Mouse (Mus musculus) adrenal gland, postnatal 4 days (tissue): ENCODE measurements around the gene Sprn. TPM values are rescaled to one million over a fixed set of nuclear protein-coding genes. Genes with fewer than 3 reads are reported as not detected.
"Not testable (repeated sequence)": the region's sequence is repeated elsewhere in the genome, so short reads cannot be mapped to it uniquely, and the experiment has no call there.

Source experiments
- DNase-seq, 2 experiments: peaks; one replicate each; pipeline ENCODE4 v3.0.0; 2021 to 2022; ENCODE audit warnings: low spot score in 2 of 2, mixed read lengths in 2 of 2
- total RNA-seq, 2 experiments: library from RNA; stranded (reverse); gene quantifications; 2 replicates each; pipeline ENCODE4 v1.2.3; 2021

The Sprn gene
- total RNA-seq, 2 experiments from 2014 or later, result 1.7 to 2.6 TPM

GRCm38 (mm10) chr7:140153383-140153782 lies 1.3 kb downstream of the Sprn start:
- DNase-seq, result peak in 1 of 2 experiments; percentile 14

GRCm38 (mm10) chr7:140144550-140144949 lies 10.1 kb downstream of the Sprn start:
- no peak for DNase-seq

GRCm38 (mm10) chr7:140141350-140141749 lies 13.3 kb downstream of the Sprn start:
- DNase-seq, result peak in 1 of 2 experiments; percentile 27

- DNase-seq, result no peak
Observed at GRCm38 (mm10) chr7:140138021-140138310, 16.7 kb downstream of the Sprn start.

GRCm38 (mm10) chr7:140137135-140138020 lies 17.3 kb downstream of the Sprn start, which contains the start of gene Mtg1:
TSS of gene Mtg1 (plus strand) at chr7:140137564.
- DNase-seq, result peak; percentile 94 to 97

GRCm38 (mm10) chr7:140135106-140135770 lies 19.4 kb downstream of the Sprn start:
- no peak for DNase-seq

- DNase-seq, result not testable (repeated sequence)
Observed at GRCm38 (mm10) chr7:140134033-140134432, 20.6 kb downstream of the Sprn start.

- DNase-seq, result not testable (repeated sequence)
Observed at GRCm38 (mm10) chr7:140132184-140132583, 22.5 kb downstream of the Sprn start.

GRCm38 (mm10) chr7:140127911-140128310 lies 26.8 kb downstream of the Sprn start:
- DNase-seq, result no peak

GRCm38 (mm10) chr7:140126934-140127333 lies 27.7 kb downstream of the Sprn start:
- no peak for DNase-seq

- no peak for DNase-seq
Observed at GRCm38 (mm10) chr7:140126022-140126350, 28.7 kb downstream of the Sprn start.

GRCm38 (mm10) chr7:140125278-140126021 lies 29.2 kb downstream of the Sprn start:
- peak; percentile 76 to 89 for DNase-seq

GRCm38 (mm10) chr7:140124382-140124781 lies 30.3 kb downstream of the Sprn start:
- DNase-seq, result no peak

GRCm38 (mm10) chr7:140122765-140123164 lies 31.9 kb downstream of the Sprn start:
- DNase-seq, result no peak

- DNase-seq, result no peak
Observed at GRCm38 (mm10) chr7:140121338-140121910, 33.3 kb downstream of the Sprn start.

GRCm38 (mm10) chr7:140120484-140120883 lies 34.2 kb downstream of the Sprn start:
- no peak for DNase-seq

- DNase-seq, result peak; percentile 77 to 90
Observed at GRCm38 (mm10) chr7:140116329-140117054, 38.2 kb downstream of the Sprn start, which contains the start of gene Echs1. TSS of gene Echs1 (minus strand) at chr7:140116476.

- DNase-seq, result no peak
Observed at GRCm38 (mm10) chr7:140115583-140116328, 38.9 kb downstream of the Sprn start, which contains the start of gene Paox. TSS of gene Paox (plus strand) at chr7:140115799.

GRCm38 (mm10) chr7:140111943-140112342 lies 42.7 kb downstream of the Sprn start:
- no peak for DNase-seq

GRCm38 (mm10) chr7:140104009-140104408 lies 50.7 kb downstream of the Sprn start:
- no peak for DNase-seq
